Mouse (Mus musculus): ENCODE measurements around the gene Fignl1.

The Fignl1 gene

DNA sequence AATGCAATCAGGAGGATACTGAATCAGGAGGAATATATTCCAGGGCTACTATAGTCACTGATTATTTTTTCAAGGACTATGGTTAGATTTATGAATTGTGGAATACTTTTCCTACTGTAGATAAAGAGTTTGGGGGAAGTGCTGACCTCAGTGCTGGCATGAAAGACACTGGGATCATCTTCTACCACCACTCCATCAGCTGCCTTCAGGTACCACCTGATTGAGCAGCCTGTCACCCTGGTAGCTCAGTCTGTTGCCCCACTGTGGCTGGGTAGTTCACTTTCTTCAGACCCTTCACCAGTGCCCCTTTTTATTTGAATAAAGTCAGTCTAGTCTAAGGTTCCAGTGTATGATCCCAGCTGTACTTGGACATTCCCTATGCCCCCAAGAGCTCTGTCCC lies 42.0 kb downstream of the Fignl1 start:
- no peak for DNase-seq (ENCODE audit: low spot score in 2 of 2)

DNA sequence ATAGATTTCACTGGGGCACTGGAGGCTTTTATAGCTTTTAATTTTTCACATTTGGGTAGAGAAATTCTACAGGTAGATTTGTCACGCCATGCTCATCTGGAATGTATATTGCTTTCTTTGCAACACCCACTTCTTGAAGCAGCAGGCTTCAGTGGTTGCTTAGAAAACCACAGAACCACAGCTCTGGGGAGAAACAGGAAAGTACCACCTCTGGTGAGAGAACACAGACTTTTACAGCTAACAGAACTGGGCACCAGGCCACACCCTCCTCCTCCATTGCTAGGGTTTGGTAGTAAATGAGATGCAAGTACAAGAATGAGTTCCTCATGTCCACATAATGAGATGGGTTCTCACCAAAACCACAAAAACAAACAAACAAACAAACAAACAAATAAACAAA lies 42.7 kb downstream of the Fignl1 start:
- no peak for DNase-seq (ENCODE audit: low spot score in 2 of 2)

DNA sequence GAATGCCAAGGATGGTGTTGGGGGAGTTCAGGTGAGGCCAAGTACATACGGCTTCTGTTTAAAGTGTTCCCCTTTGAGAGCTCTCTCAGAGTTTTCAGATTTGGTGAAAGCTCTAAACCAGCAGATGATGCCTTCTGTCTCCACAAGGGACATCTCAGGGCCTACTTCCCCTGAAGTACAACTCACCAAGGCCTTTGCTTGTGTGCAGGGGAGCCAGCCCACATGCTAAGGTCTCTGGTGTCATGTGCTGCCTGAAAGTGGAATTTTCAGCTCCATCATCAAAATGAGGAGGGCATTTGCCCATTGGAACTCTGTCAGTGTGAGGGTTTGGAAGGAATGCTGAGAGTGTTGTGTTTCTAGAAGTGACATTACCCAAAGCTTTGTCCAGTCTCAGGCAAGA lies 43.3 kb downstream of the Fignl1 start:
- no peak for DNase-seq (ENCODE audit: low spot score in 2 of 2)

GRCm38 (mm10) chr11:11763211-11763666 lies 45.5 kb downstream of the Fignl1 start:
- no peak for DNase-seq (ENCODE audit: low spot score in 2 of 2)

GRCm38 (mm10) chr11:11758883-11759282 lies 49.9 kb downstream of the Fignl1 start:
- no peak for DNase-seq (ENCODE audit: low spot score in 2 of 2)

GRCm38 (mm10) chr11:11758121-11758520 lies 50.6 kb downstream of the Fignl1 start:
- DNase-seq (ENCODE audit: low spot score in 2 of 2), result no peak

DNA sequence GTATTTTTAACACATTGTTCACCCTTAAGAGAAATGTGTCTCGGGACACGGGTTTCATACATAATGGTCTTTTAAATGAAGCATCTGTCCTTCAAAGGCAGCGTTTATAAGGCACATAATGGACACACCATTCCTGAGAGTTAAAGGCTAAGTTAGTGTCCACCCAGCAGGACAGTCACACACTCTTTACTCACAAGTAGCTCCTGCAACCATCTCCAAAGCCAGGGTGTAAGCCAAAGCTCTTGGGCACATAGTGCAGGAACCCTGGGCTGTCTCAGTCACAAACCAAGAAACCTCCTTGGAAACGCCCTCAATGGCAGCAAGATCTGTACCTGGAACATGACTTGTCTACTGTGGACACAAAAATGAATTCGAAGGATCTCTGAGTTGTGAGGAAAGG lies 55.9 kb downstream of the Fignl1 start:
- DNase-seq (ENCODE audit: low spot score in 2 of 2), result no peak

DNA sequence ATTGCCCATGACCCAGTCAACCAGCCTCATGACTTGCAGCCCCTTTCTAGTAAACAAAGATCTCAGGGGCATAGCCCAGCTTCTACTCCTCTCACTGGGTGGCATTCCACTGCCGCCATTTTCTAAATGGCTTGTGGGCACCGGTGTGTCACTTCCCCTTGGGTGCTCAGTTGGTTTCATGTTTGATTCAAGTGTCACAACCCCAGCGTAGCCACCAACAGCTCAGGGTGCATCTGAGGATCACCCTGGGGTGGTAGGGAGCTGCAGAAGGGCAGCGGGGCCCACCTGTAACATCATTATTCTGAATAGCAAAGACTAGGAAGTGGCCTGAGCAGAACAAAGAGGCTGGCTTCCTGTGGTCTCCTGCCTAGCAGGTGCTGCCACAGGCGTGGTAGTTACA lies 57.7 kb downstream of the Fignl1 start:
- no peak for DNase-seq (ENCODE audit: low spot score in 2 of 2)

- no peak for DNase-seq (ENCODE audit: low spot score in 2 of 2)
Measured at GRCm38 (mm10) chr11:11744222-11744621, 64.5 kb downstream of the Fignl1 start.

- no peak for DNase-seq (ENCODE audit: low spot score in 2 of 2)
Measured at GRCm38 (mm10) chr11:11742626-11743025, 66.1 kb downstream of the Fignl1 start.

DNA sequence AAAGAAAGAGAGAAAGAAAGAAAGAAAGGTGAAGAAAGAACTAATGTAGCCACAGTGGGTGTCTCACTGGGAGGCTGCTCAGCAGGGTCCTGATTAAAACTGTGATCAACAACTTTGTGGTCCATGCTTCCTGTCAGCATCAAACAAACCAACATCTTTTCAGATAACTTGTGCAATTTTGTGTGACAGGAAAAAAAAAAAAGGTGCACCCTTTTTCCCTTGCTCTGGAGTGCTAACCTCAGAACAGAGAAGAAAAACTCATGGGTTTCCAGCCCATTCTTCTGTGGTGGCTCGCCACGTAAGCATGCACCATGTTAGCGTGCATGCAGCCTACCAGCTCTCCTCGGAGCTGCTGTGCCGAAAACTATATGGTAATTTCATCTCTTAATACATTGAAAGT lies 67.2 kb downstream of the Fignl1 start:
- no peak for DNase-seq (ENCODE audit: low spot score in 2 of 2)

DNA sequence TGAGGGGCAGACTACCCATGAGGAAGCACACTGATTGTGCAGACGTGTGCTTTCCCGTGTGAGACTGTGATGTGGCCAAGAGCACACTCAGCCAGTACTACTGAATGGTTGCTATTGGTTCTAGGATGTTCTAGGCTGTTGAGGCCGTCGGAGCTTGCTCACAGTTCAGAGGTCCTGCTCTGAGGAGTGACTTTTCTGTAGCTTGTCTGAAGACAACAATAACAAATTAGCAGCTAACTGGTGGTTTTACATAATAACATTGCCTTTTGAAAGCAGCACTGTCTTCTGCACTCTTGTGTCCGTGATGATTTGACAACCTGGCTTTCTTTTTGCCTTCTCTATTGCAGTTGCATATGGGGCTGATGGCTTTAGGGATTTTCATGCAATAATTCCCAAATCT lies 68.2 kb downstream of the Fignl1 start:
- no peak for DNase-seq (ENCODE audit: low spot score in 2 of 2)

GRCm38 (mm10) chr11:11739054-11739453 lies 69.7 kb downstream of the Fignl1 start:
- no peak for DNase-seq (ENCODE audit: low spot score in 2 of 2)

DNA sequence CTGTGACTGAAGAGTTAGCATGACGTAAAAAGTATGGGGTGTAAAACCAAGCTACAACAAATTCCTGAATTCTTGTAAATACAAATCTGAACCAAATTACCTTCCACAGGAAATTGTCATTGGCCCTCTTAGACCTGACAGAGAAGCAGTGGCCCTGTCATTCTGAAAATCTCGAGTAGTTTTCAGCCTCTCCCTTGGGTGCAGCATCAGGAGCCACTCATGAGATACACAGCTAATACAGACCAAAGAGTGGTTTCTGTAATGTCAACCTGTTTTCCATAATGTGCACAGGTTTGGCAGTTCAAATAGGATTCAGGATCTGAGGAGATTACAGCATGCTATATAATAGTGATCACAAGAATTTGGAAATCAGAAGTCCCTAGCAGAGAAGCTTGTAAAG lies 71.2 kb downstream of the Fignl1 start:
- DNase-seq (ENCODE audit: low spot score in 2 of 2), result no peak

Data from frontal cortex, postnatal 36 days (tissue).